Mouse (Mus musculus): ENCODE measurements around the gene Tet3. TPM values are rescaled to one million over a fixed set of nuclear protein-coding genes. Genes with fewer than 3 reads are reported as not detected.
A peak's percentile ranks its signal among the peaks of the same experiment; 100 is the strongest.

Tet3 gene
- total RNA-seq, 2 experiments from 2014 or later: 86.4 to 87.3 TPM

- DNase-seq (ENCODE audit: low spot score in 2 of 2): peak; percentile 91 to 96
- intact Hi-C loops (cut with DNase I): no loop called here
Observed at GRCm38 (mm10) chr6:83317108-83317741, 141.7 kb downstream of the Tet3 start.

GRCm38 (mm10) chr6:83316022-83316421 is 142.9 kb downstream of the Tet3 start:
- DNase-seq (ENCODE audit: low spot score in 2 of 2): peak; percentile 5 to 21
- intact Hi-C loops (cut with DNase I): no loop called here

- no peak for DNase-seq (ENCODE audit: low spot score in 2 of 2)
- intact Hi-C loops (cut with DNase I): no loop called here
Observed at GRCm38 (mm10) chr6:83315293-83315692, 143.6 kb downstream of the Tet3 start.

GRCm38 (mm10) chr6:83312514-83312913 is 146.4 kb downstream of the Tet3 start:
- intact Hi-C loops (cut with DNase I): no loop called here
- DNase-seq (ENCODE audit: low spot score in 2 of 2): no peak

Small RNA genes lying within 50 kb of the gene (microRNA-seq; reads per million reads assigned to microRNA genes)
- gene Mir6374: 0 reads per million in 2 experiments

Other genes with a start within 250 kb of the Tet3 start
- gene Slc4a5, start 239.3 kb downstream of the Tet3 start, total RNA-seq (2021): 1 to 10 TPM; 2.3 to 2.5 TPM
- 1 to 10 TPM; 5.0 to 6.3 TPM for gene Mthfd2, start 133.2 kb downstream of the Tet3 start, total RNA-seq (2021)
- gene Mob1a, start 133.1 kb downstream of the Tet3 start, total RNA-seq (2021): 10 to 100 TPM; 20.0 to 20.2 TPM
- 10 to 100 TPM; 52.3 to 56.5 TPM for gene Bola3, start 109.9 kb downstream of the Tet3 start, total RNA-seq (2021)
- 10 to 100 TPM; 23.3 to 25.3 TPM for gene Dguok, start 47.9 kb upstream of the Tet3 start, total RNA-seq (2021)
- not detected for gene Actg2, start 77.2 kb upstream of the Tet3 start, total RNA-seq (2021)
- gene Stambp, start 113.6 kb upstream of the Tet3 start, total RNA-seq (2021): 10 to 100 TPM; 31.1 to 31.6 TPM
- not detected for gene Clec4f, start 197.1 kb upstream of the Tet3 start, total RNA-seq (2021)
- not detected for gene Cd207, start 218.8 kb upstream of the Tet3 start, total RNA-seq (2021)

Data from left cerebral cortex, postnatal 25 days (tissue).